Mouse (Mus musculus): Measurements from ENCODE around the gene Enpp5. TPM values are rescaled to one million over a fixed set of nuclear protein-coding genes. Genes with fewer than 3 reads are reported as not detected.

The Enpp5 gene
- total and polyA plus RNA-seq, 3 experiments, result 5.2 to 7.0 TPM; not detected in 1

DNA sequence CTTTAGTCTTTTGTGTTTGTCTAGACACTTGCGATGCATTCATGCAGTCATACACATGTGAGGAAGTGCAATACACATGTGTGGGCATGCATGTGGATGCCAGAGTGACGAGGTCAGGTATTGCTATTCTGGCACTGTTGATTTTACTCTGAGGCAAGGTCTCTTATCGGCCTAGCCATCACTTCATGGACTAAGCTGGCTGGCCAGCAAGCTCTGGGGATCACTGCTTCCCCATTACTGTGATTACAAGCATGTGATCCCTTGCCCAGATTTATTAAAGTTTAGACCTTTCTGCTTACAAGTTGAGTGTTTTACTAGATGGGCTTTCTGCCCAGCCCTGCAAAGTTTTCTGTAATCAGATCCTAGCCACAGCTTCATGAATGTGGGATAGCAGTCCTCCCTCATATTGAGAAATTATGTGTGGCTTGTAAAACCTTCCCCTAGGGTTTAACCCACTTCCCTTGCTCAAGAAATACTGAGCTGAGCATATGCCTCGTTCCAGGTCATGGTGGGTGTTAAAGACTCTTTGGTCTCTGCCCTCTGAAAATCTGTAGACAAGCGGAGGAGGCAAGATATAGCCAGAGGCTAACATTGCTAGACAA is 17.2 kb upstream of the Enpp5 start:
- no peak overlapping the region for H3K27ac ChIP-seq (ENCODE audit: control insufficient read depth, low read depth, low read length)

DNA sequence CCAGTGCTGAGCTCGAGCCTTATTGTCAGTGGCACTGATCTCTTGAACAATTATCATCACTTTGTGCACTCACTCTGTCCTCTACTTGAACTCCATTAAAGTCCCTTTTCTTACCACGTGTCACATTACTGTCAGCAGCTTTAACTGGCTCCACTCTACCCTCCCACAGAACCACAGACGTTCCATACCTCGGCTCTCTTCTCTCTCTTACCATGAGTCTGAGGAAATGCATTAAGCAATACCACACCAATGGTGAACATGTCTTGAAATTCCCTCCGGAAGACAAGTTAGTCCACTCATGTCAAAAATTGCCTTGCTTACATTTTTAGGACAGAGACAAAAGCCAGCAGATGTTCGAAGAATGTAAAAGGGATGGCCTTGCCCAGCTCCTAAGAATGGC is 9.7 kb upstream of the Enpp5 start:
- H3K27me3 ChIP-seq (ENCODE audit: control insufficient read depth in 1 of 2, insufficient read depth in 2 of 2, low read length in 2 of 2), result no peaks in the 10 kb centered on the region
- no peaks in the 10 kb centered on the region for H3K36me3 ChIP-seq (ENCODE audit: control insufficient read depth in 1 of 2, insufficient read depth in 2 of 2, low read length in 2 of 2)
- DNase-seq (ENCODE audit: low read depth, low spot score), result no peak
- no peak overlapping the region for H3K9ac ChIP-seq (ENCODE audit: control insufficient read depth, low read depth, low read length, poor library complexity, severe bottlenecking)
- no peak overlapping the region for H3K27ac ChIP-seq (ENCODE audit: control insufficient read depth, low read depth, low read length)
- H3K4me3 ChIP-seq (ENCODE audit: control insufficient read depth in 1 of 2, insufficient read depth in 1 of 2, low read depth in 2 of 2, low read length in 2 of 2), result no peak overlapping the region
- H3K9me3 ChIP-seq (replicated peaks; ENCODE audit: insufficient read depth, low read length), result no peaks in the 10 kb centered on the region
- no peaks in the 10 kb centered on the region for H3K4me1 ChIP-seq (ENCODE audit: control insufficient read depth in 1 of 2, insufficient read depth in 2 of 2, low read length in 2 of 2)
- no peaks in the 10 kb centered on the region for H3K79me2 ChIP-seq (ENCODE audit: control insufficient read depth, insufficient read depth, low read length, poor library complexity)
- TF ChIP-seq ZC3H11A (IDR thresholded peaks at IDR 0.05; ENCODE audit: low read depth, low read length), result no peak
- no peak for TF ChIP-seq SMC3 (IDR thresholded peaks at IDR 0.05; ENCODE audit: low read depth, low read length)
- TF ChIP-seq ETS1 (IDR thresholded peaks at IDR 0.05; ENCODE audit: low read depth, low read length), result no peak
- no peak for TF ChIP-seq MAZ (IDR thresholded peaks at IDR 0.05; ENCODE audit: low read depth, low read length)
- TF ChIP-seq GABPA (IDR thresholded peaks at IDR 0.05; ENCODE audit: low read depth, low read length), result no peak
- no peak for TF ChIP-seq RAD21 (IDR thresholded peaks at IDR 0.05; ENCODE audit: low read depth, low read length)
- no peak for TF ChIP-seq ZNF384 (IDR thresholded peaks at IDR 0.05; ENCODE audit: low read depth, low read length)
- no peak for TF ChIP-seq POLR2AphosphoS5 (IDR thresholded peaks at IDR 0.05; ENCODE audit: borderline replicate concordance, low read depth, low read length)
- no peak for TF ChIP-seq TAL1 (IDR thresholded peaks at IDR 0.05; ENCODE audit: low read length)
- no peak for TF ChIP-seq USF1 (IDR thresholded peaks at IDR 0.05; ENCODE audit: low read depth, low read length)
- TF ChIP-seq CHD2 (IDR thresholded peaks at IDR 0.05; ENCODE audit: low read length), result no peak
- TF ChIP-seq ZKSCAN1 (IDR thresholded peaks at IDR 0.05; ENCODE audit: low read depth, low read length), result no peak
- no peak for TF ChIP-seq ZMIZ1 (IDR thresholded peaks at IDR 0.05; ENCODE audit: low read depth, low read length)
- no peak for TF ChIP-seq KAT2A (conservative IDR thresholded peaks at IDR 0.05; ENCODE audit: low read depth, low read length)

More for the DNA sequence above, 17.2 kb upstream of the Enpp5 start:
- H3K4me3 ChIP-seq (ENCODE audit: control insufficient read depth in 1 of 2, insufficient read depth in 1 of 2, low read depth in 2 of 2, low read length in 2 of 2), result no peak overlapping the region
- H3K9me3 ChIP-seq (replicated peaks; ENCODE audit: insufficient read depth, low read length), result no peaks in the 10 kb centered on the region
- no peak overlapping the region for H3K9ac ChIP-seq (ENCODE audit: control insufficient read depth, low read depth, low read length, poor library complexity, severe bottlenecking)
- no peaks in the 10 kb centered on the region; a peak in 1 of 4 replicates for H3K4me1 ChIP-seq (ENCODE audit: control insufficient read depth in 1 of 2, insufficient read depth in 2 of 2, low read length in 2 of 2)
- H3K79me2 ChIP-seq (ENCODE audit: control insufficient read depth, insufficient read depth, low read length, poor library complexity), result no peaks in the 10 kb centered on the region
- TF ChIP-seq JUND (IDR thresholded peaks at IDR 0.05; ENCODE audit: low read depth, low read length) (no peak), KAT2A (conservative IDR thresholded peaks at IDR 0.05; ENCODE audit: low read depth, low read length) (no peak), NRF1 (IDR thresholded peaks at IDR 0.05; ENCODE audit: insufficient read depth, low read depth, low read length, poor library complexity, severe bottlenecking) (no peak), RAD21 (IDR thresholded peaks at IDR 0.05; ENCODE audit: low read depth, low read length) (no peak), POLR2A (IDR thresholded peaks at IDR 0.05; ENCODE audit: control insufficient read depth in 1 of 2, insufficient read depth in 1 of 2, low read depth in 1 of 2, low read length in 2 of 2, poor library complexity in 1 of 2) (no peak), MYB (IDR thresholded peaks at IDR 0.05; ENCODE audit: low read depth, low read length) (no peak), CHD2 (IDR thresholded peaks at IDR 0.05; ENCODE audit: low read length) (no peak), HCFC1 (IDR thresholded peaks at IDR 0.05; ENCODE audit: low read depth, low read length) (no peak), TBP (IDR thresholded peaks at IDR 0.05; ENCODE audit: low read depth, low read length) (no peak), UBTF (IDR thresholded peaks at IDR 0.05; ENCODE audit: borderline replicate concordance, insufficient read depth, low read depth, low read length) (no peak)
- H3K27me3 ChIP-seq (ENCODE audit: control insufficient read depth in 1 of 2, insufficient read depth in 2 of 2, low read length in 2 of 2), result no peaks in the 10 kb centered on the region
- no peak for DNase-seq (ENCODE audit: low read depth, low spot score)
- H3K36me3 ChIP-seq (ENCODE audit: control insufficient read depth in 1 of 2, insufficient read depth in 2 of 2, low read length in 2 of 2), result no peaks in the 10 kb centered on the region; a peak in 1 of 4 replicates

Measured in MEL (cell line).